Mouse (Mus musculus): ENCODE measurements at regions not wholly inside any gene's neighbourhood (a gene's known extent, or its start where the extent isn't known, plus 50 kb on each side); places are given as distances from the start of the nearest gene placed in this dataset.

DNA sequence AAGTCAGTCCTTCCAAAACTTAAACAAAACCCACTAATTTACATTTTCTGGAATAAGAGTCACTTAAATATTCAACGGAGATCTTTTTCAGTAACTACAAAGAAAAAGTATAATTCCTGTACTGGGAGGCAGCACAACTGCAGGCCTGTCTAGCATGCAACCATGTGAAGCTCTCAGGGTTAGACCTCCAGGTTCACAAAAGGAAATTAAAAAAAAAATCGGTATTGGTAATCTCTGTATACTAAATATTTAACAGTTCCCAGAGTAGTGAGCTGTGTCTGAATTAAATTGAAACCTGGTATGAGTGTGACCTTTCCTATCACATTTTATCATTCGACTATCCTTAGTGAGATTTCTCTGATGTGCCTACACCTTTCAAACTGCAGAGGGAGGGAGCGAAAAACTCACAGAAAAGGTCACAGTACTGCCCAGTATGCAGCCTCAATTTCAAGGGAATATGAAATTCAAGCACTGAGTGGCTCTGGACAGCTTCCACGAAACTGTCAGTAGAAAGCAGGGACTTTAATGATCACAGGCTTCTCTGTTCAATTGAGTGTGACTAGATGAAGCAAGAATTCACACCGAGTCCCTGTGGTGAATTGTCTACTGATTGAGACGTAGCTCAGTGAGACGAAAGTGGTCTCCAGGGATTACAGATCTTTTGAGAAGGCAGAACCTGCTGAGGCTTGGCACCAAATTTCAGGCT lies 197.9 kb upstream of the Spock3 start:
- H3K9ac ChIP-seq (ENCODE audit: low read length): no peak overlapping the region
- H3K9me3 ChIP-seq (ENCODE audit: control insufficient read depth, low read length): no peaks in the 10 kb centered on the region
- DNase-seq (ENCODE audit: low spot score, missing footprints) (no peak), ATAC-seq (ENCODE audit: low FRiP score) (peak; percentile 40; the same call in 1 of the 2 replicates)
- no peaks in the 10 kb centered on the region for H3K4me1 ChIP-seq (ENCODE audit: control insufficient read depth, insufficient read depth, low read length)
- 53% methylated on average over 8 of the region's 8 CpGs for WGBS
- H3K4me2 ChIP-seq: no peak overlapping the region
- H3K27me3 ChIP-seq (ENCODE audit: control insufficient read depth, insufficient read depth, low read length): no peaks in the 10 kb centered on the region
- no peak overlapping the region for H3K27ac ChIP-seq (ENCODE audit: low read depth, low read length)
- H3K4me3 ChIP-seq (ENCODE audit: low read depth, low read length): no peak overlapping the region
- H3K36me3 ChIP-seq (ENCODE audit: control insufficient read depth, insufficient read depth, low read length): no peaks in the 10 kb centered on the region

DNA sequence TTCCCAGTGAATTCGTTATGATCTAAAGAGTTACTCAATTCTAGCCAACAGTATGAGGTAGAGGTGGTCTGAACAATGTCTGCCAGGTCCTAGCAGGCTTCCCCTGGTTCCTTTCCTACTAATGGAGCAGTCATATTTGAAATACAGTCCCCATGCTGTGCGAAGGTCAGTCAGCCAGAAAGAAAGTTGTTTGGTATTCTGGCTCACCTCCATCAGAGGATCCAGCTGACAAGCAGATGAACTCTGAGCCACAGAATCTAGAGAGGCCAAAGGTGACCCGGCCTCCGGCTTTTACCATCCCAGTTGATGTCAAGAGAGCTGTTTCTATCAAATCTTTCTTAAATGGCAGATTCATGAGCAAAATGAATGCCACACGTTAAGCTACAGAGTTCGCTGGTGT lies 177.0 kb upstream of the Spock3 start:
- DNase-seq (ENCODE audit: low spot score, missing footprints) (no peak), ATAC-seq (ENCODE audit: low FRiP score) (no peak)
- no peaks in the 10 kb centered on the region for H3K27me3 ChIP-seq (ENCODE audit: control insufficient read depth, insufficient read depth, low read length)
- WGBS: 82% methylated on average over 6 of the region's 6 CpGs
- H3K4me2 ChIP-seq: no peak overlapping the region
- H3K27ac ChIP-seq (ENCODE audit: low read depth, low read length): no peak overlapping the region
- no peak overlapping the region for H3K4me3 ChIP-seq (ENCODE audit: low read depth, low read length)
- no peaks in the 10 kb centered on the region for H3K4me1 ChIP-seq (ENCODE audit: control insufficient read depth, insufficient read depth, low read length)
- H3K36me3 ChIP-seq (ENCODE audit: control insufficient read depth, insufficient read depth, low read length): no peaks in the 10 kb centered on the region
- no peaks in the 10 kb centered on the region for H3K9me3 ChIP-seq (ENCODE audit: control insufficient read depth, low read length)
- no peak overlapping the region for H3K9ac ChIP-seq (ENCODE audit: low read length)

DNA sequence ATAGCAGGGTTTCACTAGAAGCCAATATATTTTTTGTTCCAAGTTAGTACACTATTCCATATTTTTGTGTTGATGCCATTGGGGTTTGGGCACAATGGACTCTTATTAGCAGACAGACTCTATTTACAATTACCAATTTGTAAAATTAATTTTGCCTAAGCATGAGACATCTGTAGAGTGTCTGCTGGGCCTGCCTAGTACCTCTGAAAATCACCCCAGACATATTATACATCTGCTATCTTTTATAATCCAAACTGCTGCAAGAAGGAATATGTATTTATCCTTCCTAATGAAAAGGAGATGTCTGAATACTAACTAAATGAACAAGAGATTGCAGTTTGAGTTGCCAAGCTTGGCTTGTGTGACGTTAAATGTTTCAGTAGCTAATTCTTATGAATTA lies 146.3 kb upstream of the Spock3 start:
- Histone ChIP-seq H3K9me3 (ENCODE audit: control insufficient read depth, low read length) (no peaks in the 10 kb centered on the region), H3K36me3 (ENCODE audit: control insufficient read depth, insufficient read depth, low read length) (no peaks in the 10 kb centered on the region), H3K4me1 (ENCODE audit: control insufficient read depth, insufficient read depth, low read length) (no peaks in the 10 kb centered on the region), H3K9ac (ENCODE audit: low read length) (no peak overlapping the region), H3K27me3 (ENCODE audit: control insufficient read depth, insufficient read depth, low read length) (no peaks in the 10 kb centered on the region), H3K27ac (ENCODE audit: low read depth, low read length) (no peak overlapping the region), H3K4me2 (no peak overlapping the region), H3K4me3 (ENCODE audit: low read depth, low read length) (no peak overlapping the region)
- ATAC-seq (ENCODE audit: low FRiP score): no peak
- DNase-seq (ENCODE audit: low spot score, missing footprints): no peak
- 96% methylated on average over 1 of the region's 1 CpGs for WGBS
